Mouse (Mus musculus): ENCODE measurements at regions not wholly inside any gene's neighbourhood (a gene's known extent, or its start where the extent isn't known, plus 50 kb on each side); places are given as distances from the start of the nearest gene placed in this dataset.

DNA sequence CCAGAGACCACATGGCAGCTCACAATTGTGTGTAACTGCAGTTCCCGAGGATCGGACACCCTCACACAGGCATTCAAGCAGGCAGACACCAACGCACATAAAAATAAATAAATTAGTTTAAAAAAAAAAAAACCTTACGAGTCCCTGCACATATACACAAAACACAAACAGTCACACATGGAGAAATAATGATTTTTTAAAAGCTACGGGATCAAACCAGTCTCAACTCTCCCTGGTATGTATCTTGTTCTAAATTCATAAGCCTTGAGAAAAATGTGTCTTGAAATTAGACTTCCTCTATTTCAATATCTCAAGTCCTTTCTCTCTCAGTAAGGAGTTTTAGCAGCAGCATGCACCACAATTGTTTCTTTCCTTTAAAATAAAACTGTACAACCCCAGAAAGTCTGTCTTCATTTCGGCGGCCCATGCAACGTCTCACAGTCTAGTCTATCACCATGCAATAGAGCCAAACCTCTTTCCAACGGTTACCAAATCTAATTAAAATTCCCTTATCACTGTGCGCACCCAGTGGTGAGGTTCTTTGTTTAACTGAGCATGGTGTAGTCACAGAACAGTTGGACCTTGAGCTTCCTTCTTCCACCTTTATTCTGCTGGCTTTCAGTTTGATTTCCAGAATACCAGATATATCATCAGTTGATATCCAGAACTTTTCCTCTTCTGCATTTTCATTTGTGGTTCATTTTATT is 86.8 kb upstream of the Gm47985 start:
- no peaks in the 10 kb centered on the region for H3K27me3 ChIP-seq
- no peak overlapping the region for H3K4me2 ChIP-seq (replicated peaks)
- ATAC-seq (ENCODE audit: insufficient number of reproducible peaks, low FRiP score, low TSS enrichment, low read depth): no peak

GRCm38 (mm10) chr1:151096079-151096478 is 86.3 kb upstream of the Gm47985 start:
- Histone ChIP-seq H3K4me3 (replicated peaks) (no peak overlapping the region), H3K4me2 (replicated peaks) (no peak overlapping the region), H3K9me3 (replicated peaks) (no peaks in the 10 kb centered on the region), H3K27ac (replicated peaks) (no peak overlapping the region), H3K27me3 (no peaks in the 10 kb centered on the region), H3K36me3 (no peaks in the 10 kb centered on the region), H3K9ac (no peak overlapping the region), H3K4me1 (0 out of 2 replicates have a peak, but pooled peaks cover 4% of the 10 kb centered on the region)
- WGBS: 26% methylated on average over 9 of the region's 9 CpGs
- ATAC-seq (ENCODE audit: insufficient number of reproducible peaks, low FRiP score, low TSS enrichment, low read depth): 0 out of 2 replicates have a peak, but pooled peaks have one; percentile 51

More for the DNA sequence above, 86.8 kb upstream of the Gm47985 start:
- Histone ChIP-seq H3K9me3 (replicated peaks) (no peaks in the 10 kb centered on the region), H3K9ac (no peak overlapping the region), H3K4me3 (replicated peaks) (no peak overlapping the region), H3K27ac (replicated peaks) (no peak overlapping the region), H3K36me3 (no peaks in the 10 kb centered on the region), H3K4me1 (0 out of 2 replicates have a peak, but pooled peaks cover 4% of the 10 kb centered on the region)
- 65% methylated on average over 10 of the region's 10 CpGs for WGBS

- no peak overlapping the region for H3K4me3 ChIP-seq (replicated peaks)
- no peak overlapping the region for H3K4me2 ChIP-seq (replicated peaks)
- H3K9me3 ChIP-seq (replicated peaks): no peaks in the 10 kb centered on the region
- no peak for ATAC-seq (ENCODE audit: insufficient number of reproducible peaks, low FRiP score, low TSS enrichment, low read depth)
- no peak overlapping the region for H3K9ac ChIP-seq
- no peak overlapping the region for H3K27ac ChIP-seq (replicated peaks)
- no peaks in the 10 kb centered on the region for H3K27me3 ChIP-seq
- WGBS: 89% methylated on average over 1 of the region's 1 CpGs
- no peaks in the 10 kb centered on the region for H3K36me3 ChIP-seq
- 0 out of 2 replicates have a peak, but pooled peaks cover 9% of the 10 kb centered on the region for H3K4me1 ChIP-seq
Observed at GRCm38 (mm10) chr1:151097506-151097905, 84.8 kb upstream of the Gm47985 start.

GRCm38 (mm10) chr1:151098763-151099162 is 83.6 kb upstream of the Gm47985 start:
- 72% methylated on average over 1 of the region's 1 CpGs for WGBS
- ATAC-seq (ENCODE audit: insufficient number of reproducible peaks, low FRiP score, low TSS enrichment, low read depth): no peak
- H3K4me1 ChIP-seq: peaks cover 20% of the 10 kb centered on the region
- H3K27me3 ChIP-seq: no peaks in the 10 kb centered on the region
- H3K27ac ChIP-seq (replicated peaks): no peak overlapping the region
- H3K4me2 ChIP-seq (replicated peaks): no peak overlapping the region
- H3K9me3 ChIP-seq (replicated peaks): no peaks in the 10 kb centered on the region
- no peak overlapping the region for H3K4me3 ChIP-seq (replicated peaks)
- H3K36me3 ChIP-seq: no peaks in the 10 kb centered on the region
- H3K9ac ChIP-seq: no peak overlapping the region

- no peak overlapping the region for H3K4me3 ChIP-seq (replicated peaks)
- no peaks in the 10 kb centered on the region for H3K27me3 ChIP-seq
- peaks cover 24% of the 10 kb centered on the region for H3K4me1 ChIP-seq
- no peak overlapping the region for H3K9ac ChIP-seq
- 78% methylated on average over 12 of the region's 12 CpGs for WGBS
- H3K9me3 ChIP-seq (replicated peaks): no peaks in the 10 kb centered on the region
- ATAC-seq (ENCODE audit: insufficient number of reproducible peaks, low FRiP score, low TSS enrichment, low read depth): no peak
- H3K36me3 ChIP-seq: no peaks in the 10 kb centered on the region
- H3K27ac ChIP-seq (replicated peaks): no peak overlapping the region
- H3K4me2 ChIP-seq (replicated peaks): no peak overlapping the region
Observed at GRCm38 (mm10) chr1:151100565-151101483, 81.5 kb upstream of the Gm47985 start.

DNA sequence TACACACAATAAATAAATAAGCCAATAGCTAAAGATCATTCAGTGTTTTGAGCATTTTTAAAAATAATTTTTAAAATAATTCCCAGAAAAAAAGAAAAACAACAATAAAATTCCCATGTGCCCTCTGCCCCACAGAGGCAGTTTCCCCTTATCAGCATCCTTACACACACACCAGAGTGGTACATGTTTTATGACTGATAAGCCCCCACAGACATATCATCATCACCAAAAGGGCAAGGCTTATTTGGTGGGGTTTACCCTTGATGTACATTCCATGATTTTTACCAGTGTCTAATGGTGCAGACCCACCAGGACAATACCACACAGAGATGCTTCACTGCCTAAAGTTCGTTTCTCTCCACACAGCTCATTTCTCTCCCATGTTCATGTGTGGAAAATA is 80.8 kb upstream of the Gm47985 start:
- Histone ChIP-seq H3K4me3 (replicated peaks) (no peak overlapping the region), H3K4me2 (replicated peaks) (no peak overlapping the region), H3K27ac (replicated peaks) (no peak overlapping the region), H3K9me3 (replicated peaks) (no peaks in the 10 kb centered on the region), H3K9ac (no peak overlapping the region), H3K36me3 (no peaks in the 10 kb centered on the region), H3K4me1 (peaks cover 20% of the 10 kb centered on the region), H3K27me3 (no peaks in the 10 kb centered on the region)
- no peak for ATAC-seq (ENCODE audit: insufficient number of reproducible peaks, low FRiP score, low TSS enrichment, low read depth)
- WGBS: 79% methylated on average over 1 of the region's 1 CpGs

- Histone ChIP-seq H3K9me3 (replicated peaks) (no peaks in the 10 kb centered on the region), H3K27me3 (no peaks in the 10 kb centered on the region), H3K4me1 (peaks cover 20% of the 10 kb centered on the region), H3K4me2 (replicated peaks) (no peak overlapping the region), H3K36me3 (no peaks in the 10 kb centered on the region), H3K4me3 (replicated peaks) (no peak overlapping the region), H3K9ac (no peak overlapping the region), H3K27ac (replicated peaks) (peak overlapping the region; percentile 55)
- WGBS: 64% methylated on average over 3 of the region's 3 CpGs
- ATAC-seq (ENCODE audit: insufficient number of reproducible peaks, low FRiP score, low TSS enrichment, low read depth): no peak
Observed at GRCm38 (mm10) chr1:151102061-151102460, 80.3 kb upstream of the Gm47985 start.

DNA sequence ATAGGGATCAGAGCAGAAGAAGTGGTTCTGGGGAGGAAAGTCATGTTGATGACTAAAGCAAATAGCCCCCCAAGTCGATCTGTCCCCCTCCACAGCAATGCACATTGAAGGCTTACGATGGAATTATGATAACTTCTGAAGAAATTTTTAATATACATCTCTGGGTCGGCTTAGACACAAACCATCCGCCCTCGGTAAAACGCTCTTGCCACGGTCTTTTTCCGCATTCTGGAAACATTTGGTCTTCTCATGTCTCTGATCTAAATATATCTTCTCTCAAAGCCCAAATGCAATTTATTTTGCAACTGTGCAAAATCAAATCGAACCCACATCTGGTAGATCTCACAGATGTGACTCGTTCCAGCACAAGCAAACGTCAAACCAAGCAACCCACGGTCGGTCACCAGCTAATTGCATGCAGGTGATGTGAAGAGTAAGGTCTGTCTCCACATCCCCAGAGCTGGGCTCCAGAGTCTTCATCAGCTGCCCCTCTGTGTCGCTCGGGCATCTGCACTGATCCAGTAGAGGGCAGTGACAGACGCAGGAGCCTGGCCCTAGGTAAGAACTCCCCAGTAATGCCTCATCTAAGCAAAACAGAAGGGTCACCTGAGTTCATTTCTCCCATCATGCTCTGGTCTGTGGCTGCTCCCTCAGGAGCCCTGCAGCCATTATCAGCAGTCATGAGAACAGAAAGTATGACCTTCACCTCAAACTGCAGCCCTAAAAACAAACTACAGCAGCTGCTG is 79.5 kb upstream of the Gm47985 start:
- Histone ChIP-seq H3K36me3 (no peaks in the 10 kb centered on the region), H3K4me2 (replicated peaks) (peak overlapping the region; percentile 34), H3K9ac (no peak overlapping the region), H3K4me1 (peaks cover 20% of the 10 kb centered on the region), H3K27ac (replicated peaks) (peak overlapping the region; percentile 90), H3K27me3 (no peaks in the 10 kb centered on the region), H3K9me3 (replicated peaks) (no peaks in the 10 kb centered on the region), H3K4me3 (replicated peaks) (no peak overlapping the region)
- 32% methylated on average over 16 of the region's 16 CpGs for WGBS
- peak; percentile 69; the same call in 1 of the 2 replicates for ATAC-seq (ENCODE audit: insufficient number of reproducible peaks, low FRiP score, low TSS enrichment, low read depth)

DNA sequence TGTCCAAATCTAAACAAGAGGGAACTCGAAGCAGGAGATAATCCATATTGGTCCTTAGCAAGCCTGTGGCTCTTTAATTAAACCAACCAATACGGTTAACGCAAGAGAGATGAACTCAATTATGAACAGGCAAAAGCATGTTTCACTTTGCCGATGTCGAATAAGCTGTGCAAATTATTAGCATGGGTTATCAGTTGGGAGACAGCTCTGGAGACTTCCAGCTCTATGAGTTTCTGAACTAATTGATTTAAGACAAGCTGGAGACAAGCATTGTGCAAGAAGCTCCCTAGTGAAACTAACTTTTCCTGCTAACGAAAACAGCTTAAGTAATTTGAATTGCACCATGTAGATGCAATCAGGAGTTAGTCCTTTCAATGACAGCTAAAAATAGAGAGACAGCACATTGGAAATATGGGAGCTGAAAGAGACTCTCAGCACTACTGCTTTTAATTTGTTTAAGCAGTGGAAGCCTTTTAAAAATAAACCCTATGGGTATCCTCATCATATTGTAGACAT is 78.8 kb upstream of the Gm47985 start:
- Histone ChIP-seq H3K4me1 (peaks cover 20% of the 10 kb centered on the region), H3K4me2 (replicated peaks) (peak overlapping the region; percentile 34), H3K9ac (no peak overlapping the region), H3K27ac (replicated peaks) (peak overlapping the region; percentile 90), H3K36me3 (no peaks in the 10 kb centered on the region), H3K27me3 (no peaks in the 10 kb centered on the region), H3K4me3 (replicated peaks) (no peak overlapping the region), H3K9me3 (replicated peaks) (no peaks in the 10 kb centered on the region)
- WGBS: 22% methylated on average over 6 of the region's 6 CpGs
- no peak for ATAC-seq (ENCODE audit: insufficient number of reproducible peaks, low FRiP score, low TSS enrichment, low read depth)

DNA sequence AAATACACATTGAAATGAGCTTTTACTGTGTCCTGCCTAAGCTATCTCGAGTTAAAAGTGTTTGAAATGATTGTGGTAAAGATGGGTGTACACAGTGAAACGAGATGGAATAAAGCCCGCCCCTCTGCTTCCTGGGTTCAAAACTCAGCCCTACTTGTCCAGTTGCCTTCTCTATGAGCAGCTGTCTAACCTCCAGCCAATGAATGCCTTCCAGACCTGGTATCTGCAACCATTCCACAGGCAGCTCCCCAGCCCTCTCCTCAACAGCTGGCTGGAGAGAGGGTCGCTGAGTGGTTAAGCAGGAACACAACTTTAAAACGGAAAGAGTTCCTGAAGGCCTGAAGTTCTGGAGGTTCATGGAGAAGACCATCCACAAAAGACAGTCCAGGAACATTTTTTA is 78.0 kb upstream of the Gm47985 start:
- Histone ChIP-seq H3K9ac (no peak overlapping the region), H3K4me2 (replicated peaks) (no peak overlapping the region), H3K9me3 (replicated peaks) (no peaks in the 10 kb centered on the region), H3K27ac (replicated peaks) (no peak overlapping the region), H3K27me3 (no peaks in the 10 kb centered on the region), H3K4me3 (replicated peaks) (no peak overlapping the region), H3K36me3 (no peaks in the 10 kb centered on the region), H3K4me1 (peaks cover 20% of the 10 kb centered on the region)
- 76% methylated on average over 5 of the region's 5 CpGs for WGBS
- no peak for ATAC-seq (ENCODE audit: insufficient number of reproducible peaks, low FRiP score, low TSS enrichment, low read depth)

- no peak overlapping the region for H3K9ac ChIP-seq
- ATAC-seq (ENCODE audit: insufficient number of reproducible peaks, low FRiP score, low TSS enrichment, low read depth): no peak
- no peaks in the 10 kb centered on the region for H3K36me3 ChIP-seq
- H3K4me2 ChIP-seq (replicated peaks): no peak overlapping the region
- H3K9me3 ChIP-seq (replicated peaks): no peaks in the 10 kb centered on the region
- no peaks in the 10 kb centered on the region for H3K27me3 ChIP-seq
- H3K27ac ChIP-seq (replicated peaks): no peak overlapping the region
- peaks cover 20% of the 10 kb centered on the region for H3K4me1 ChIP-seq
- WGBS: 80% methylated on average over 2 of the region's 2 CpGs
- no peak overlapping the region for H3K4me3 ChIP-seq (replicated peaks)
Observed at GRCm38 (mm10) chr1:151104806-151105205, 77.5 kb upstream of the Gm47985 start.
